Mouse (Mus musculus): ENCODE measurements around the gene Srgap3.
A peak's percentile ranks its signal among the peaks of the same experiment; 100 is the strongest.
"Not testable (repeated sequence)": the region's sequence is repeated elsewhere in the genome, so short reads cannot be mapped to it uniquely, and the experiment has no call there.

Gene Srgap3

GRCm38 (mm10) chr6:112861351-112862297 is 85.4 kb downstream of the Srgap3 start:
- peak; percentile 57 for DNase-seq (ENCODE audit: low read depth)

GRCm38 (mm10) chr6:112860290-112860689 is 86.8 kb downstream of the Srgap3 start:
- not testable (repeated sequence) for DNase-seq (ENCODE audit: low read depth)

GRCm38 (mm10) chr6:112857057-112857456 is 90.0 kb downstream of the Srgap3 start:
- no peak for DNase-seq (ENCODE audit: low read depth)

DNA sequence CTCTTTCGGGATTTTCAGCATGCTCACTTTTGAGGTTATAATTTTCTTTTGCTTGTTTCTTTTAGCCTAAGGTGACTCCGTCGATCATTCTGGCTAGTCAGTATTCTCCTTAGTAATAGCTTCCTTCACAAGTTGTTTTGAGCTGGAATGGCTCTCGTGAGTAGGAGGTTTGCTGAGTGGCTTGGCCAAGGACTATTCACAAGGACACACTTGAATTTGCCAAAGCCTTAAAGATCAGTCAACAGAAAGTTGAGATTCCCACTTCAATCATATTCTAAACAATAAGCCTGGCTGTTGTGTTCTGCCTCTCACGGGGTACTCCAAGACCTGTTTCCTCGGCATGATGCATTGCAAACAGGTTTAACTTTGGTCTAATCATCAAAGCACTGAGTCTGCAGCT is 91.9 kb downstream of the Srgap3 start:
- DNase-seq (ENCODE audit: low read depth): no peak

GRCm38 (mm10) chr6:112852261-112853235 is 94.5 kb downstream of the Srgap3 start:
- peak; percentile 74 for DNase-seq (ENCODE audit: low read depth)

GRCm38 (mm10) chr6:112850745-112851144 is 96.3 kb downstream of the Srgap3 start:
- no peak for DNase-seq (ENCODE audit: low read depth)

DNA sequence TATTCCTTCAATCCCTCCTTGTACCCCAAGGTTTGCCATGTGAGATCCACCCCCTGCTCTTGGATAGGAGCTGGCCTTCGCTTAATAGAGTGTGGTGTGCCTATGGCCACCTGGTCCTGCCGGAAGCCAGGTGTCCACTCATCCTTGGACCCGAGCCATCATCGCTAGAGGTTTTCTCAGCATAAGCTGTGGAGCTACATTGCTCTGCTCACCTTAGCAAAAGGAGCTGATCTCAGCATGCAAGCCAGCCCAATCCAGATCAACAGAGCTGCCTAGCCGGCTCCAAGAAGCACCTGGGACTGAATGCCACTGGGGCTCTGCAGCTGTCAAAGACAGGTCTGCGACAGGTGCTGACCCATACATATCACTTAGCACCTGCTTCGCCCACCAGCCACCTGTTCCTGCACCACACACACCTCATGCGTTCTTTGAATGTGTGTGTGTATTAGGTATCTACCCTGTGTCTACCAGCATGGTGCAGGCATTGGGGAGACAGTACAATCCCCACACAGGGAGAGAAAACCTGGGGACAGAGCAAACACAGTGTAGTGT is 98.4 kb downstream of the Srgap3 start:
- DNase-seq (ENCODE audit: low read depth): no peak

- no peak for DNase-seq (ENCODE audit: low read depth)
Observed at GRCm38 (mm10) chr6:112846863-112847262, 100.2 kb downstream of the Srgap3 start.

GRCm38 (mm10) chr6:112842426-112842825 is 104.6 kb downstream of the Srgap3 start:
- DNase-seq (ENCODE audit: low read depth): no peak

DNA sequence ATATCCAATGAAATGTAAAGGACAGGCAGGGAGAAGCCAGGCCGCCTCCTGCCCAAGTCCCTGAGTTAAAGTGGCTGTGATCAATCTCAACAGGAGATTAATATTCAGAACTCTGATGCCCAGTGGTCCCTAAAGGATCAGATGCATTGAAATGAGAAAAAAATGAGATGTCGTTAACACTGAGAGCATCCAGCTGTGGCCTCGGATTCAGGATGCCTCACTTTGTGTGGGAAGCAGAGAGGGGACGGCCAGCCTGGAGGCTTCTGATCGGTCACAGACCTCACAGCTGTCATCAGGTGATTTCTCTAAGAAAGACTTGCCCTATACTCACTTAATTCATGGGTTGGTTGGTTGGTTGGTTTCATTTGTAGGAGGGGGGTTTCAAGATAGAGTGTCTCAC is 106.7 kb downstream of the Srgap3 start:
- no peak for DNase-seq (ENCODE audit: low read depth)

- no peak for DNase-seq (ENCODE audit: low read depth)
Observed at GRCm38 (mm10) chr6:112839391-112839790, 107.7 kb downstream of the Srgap3 start.

- no peak for DNase-seq (ENCODE audit: low read depth)
Observed at GRCm38 (mm10) chr6:112838879-112839278, 108.2 kb downstream of the Srgap3 start.

DNA sequence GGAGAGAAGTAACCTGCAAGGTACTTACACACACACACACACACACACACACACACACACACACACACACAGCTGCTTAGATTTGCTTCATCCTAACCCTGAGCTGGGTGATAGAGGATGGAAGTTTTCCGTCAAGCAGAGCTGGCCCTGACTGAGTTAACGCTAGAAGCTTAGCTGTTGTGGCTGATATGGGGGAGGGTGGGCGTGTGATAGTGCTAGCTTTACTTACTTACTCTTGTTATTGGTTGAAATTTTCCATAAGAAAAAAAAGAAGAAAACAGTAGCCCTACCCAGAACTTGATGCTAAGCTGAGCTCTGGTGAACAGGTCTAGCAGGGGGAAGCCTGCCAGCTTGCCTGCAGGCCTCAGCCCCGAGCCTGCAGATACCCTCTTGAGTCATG is 110.4 kb downstream of the Srgap3 start:
- DNase-seq (ENCODE audit: low read depth): no peak

DNA sequence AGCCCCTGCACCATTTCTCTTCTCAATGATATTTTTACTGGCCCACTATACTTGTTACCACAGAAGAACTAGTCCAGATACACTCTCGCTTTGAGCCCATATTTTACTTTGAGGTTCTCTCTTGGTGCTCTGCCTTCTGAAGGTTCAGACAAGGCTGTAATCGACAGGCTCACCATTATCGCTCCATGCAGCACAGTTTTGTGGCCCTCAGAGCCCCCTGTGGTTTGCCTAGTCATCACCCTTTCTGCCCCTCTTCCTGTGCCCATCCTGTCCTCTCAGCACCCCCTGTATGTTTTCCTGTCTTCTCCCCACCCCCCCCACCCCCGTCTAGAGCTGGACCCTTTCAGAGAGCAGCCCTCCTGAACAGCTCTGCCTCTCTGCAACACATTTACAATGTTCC is 111.7 kb downstream of the Srgap3 start:
- no peak for DNase-seq (ENCODE audit: low read depth)

GRCm38 (mm10) chr6:112834430-112834829 is 112.6 kb downstream of the Srgap3 start:
- no peak for DNase-seq (ENCODE audit: low read depth)

- DNase-seq (ENCODE audit: low read depth): no peak
Observed at GRCm38 (mm10) chr6:112833763-112834162, 113.3 kb downstream of the Srgap3 start.

DNA sequence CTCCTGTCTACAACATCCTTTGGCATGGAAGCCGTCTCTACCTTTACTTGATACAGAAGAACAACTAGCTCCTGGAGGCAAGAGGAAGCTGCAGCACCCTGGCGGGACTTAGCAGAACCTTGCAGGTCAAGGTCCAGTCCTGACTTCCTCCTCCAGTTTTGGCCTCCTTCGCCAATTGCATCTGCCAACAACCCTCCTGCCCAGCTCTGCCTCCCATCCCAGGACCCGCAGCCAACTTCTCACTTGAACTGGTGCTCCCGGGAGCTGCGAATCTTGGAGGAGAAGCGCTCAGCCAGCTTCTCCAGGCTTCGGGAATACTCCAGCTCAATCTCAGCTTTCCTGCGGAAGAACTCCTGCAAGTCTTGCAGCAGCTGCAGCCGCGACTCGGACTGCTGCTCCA is 117.9 kb downstream of the Srgap3 start:
- no peak for DNase-seq (ENCODE audit: low read depth)

GRCm38 (mm10) chr6:112828420-112828819 is 118.6 kb downstream of the Srgap3 start:
- DNase-seq (ENCODE audit: low read depth): no peak

DNA sequence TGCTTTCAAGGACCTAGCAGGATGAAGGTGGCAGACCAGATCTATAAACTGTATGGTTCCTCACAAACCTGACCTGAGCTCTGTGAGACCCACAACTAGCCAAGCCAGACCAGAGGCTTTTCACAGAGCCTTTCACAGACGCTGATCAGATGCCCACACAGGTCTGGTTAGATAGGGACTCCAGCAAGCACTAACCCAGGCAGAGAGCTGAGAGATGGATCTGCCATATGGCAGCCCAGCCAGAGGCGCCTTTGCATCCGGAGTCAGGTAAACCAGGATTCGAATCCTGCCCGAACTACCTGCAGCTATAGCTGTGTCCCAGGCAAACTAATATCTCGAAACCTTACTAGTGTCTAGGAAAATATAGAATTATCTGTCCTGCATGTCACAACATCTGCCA is 121.4 kb downstream of the Srgap3 start:
- DNase-seq (ENCODE audit: low read depth): no peak

DNA sequence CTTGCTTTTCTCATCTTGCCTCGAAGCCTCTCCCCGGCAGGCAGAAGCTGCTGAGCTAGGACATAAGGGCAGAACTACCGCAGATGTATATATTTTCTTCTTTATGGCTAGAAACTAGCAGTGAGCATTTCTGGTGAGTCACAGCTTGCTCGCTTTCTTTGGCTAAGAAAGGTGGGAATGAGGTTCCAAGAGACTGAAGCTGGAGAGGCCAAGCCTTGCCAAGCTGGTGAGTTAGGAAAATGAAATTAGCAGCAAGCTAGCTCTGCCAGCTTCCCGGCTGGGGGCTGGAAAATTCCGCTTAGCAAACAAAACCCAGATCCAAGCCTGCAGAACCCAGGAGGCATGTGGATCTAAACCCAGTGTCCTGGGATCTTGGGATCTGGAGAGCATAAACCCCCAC is 124.0 kb downstream of the Srgap3 start:
- DNase-seq (ENCODE audit: low read depth): no peak

GRCm38 (mm10) chr6:112820298-112820992 is 126.6 kb downstream of the Srgap3 start:
- peak; percentile 6 for DNase-seq (ENCODE audit: low read depth)
